Mouse (Mus musculus) cerebellum, postnatal 4 days (tissue): Measurements from ENCODE around the gene Vmn1r8.
"Not testable (repeated sequence)": the region's sequence is repeated elsewhere in the genome, so short reads cannot be mapped to it uniquely, and the experiment has no call there.

Source experiments
- DNase-seq, 2 experiments: peaks; one replicate each; pipeline ENCODE4 v3.0.0; 2022; ENCODE audit warnings: low spot score in 2 of 2, mixed read lengths in 1 of 2

Vmn1r8 gene

GRCm38 (mm10) chr6:57031984-57032383 is at the start of gene Vmn1r8:
Gene Vmn1r8, plus strand, starts transcription at chr6:57032284.
- DNase-seq: no peak

- no peak for DNase-seq
These were observed 35.1 kb upstream of the Vmn1r8 start, which contains the start of gene Vmn1r6 for GRCm38 (mm10) chr6:56996943-56997342. Gene Vmn1r6, plus strand, starts transcription at chr6:56997243.

DNA sequence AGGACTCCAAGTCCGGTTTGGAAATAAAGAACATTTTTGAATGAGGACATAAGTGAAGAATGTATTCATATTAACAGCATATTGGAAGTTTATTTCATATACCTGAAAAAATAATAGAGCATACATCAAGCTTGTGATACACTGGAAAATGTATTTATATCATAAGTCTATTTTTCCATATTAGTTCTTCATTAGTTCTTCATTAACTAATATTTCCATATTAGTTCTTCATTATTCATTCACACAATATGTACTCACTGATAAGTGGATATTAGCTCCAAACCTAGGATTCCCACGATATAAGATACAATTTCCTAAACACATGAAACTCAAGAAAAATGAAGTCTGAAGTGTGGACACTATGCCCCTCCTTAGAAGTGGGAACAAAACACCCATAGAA is 6.9 kb upstream of the Vmn1r8 start, which contains the start of gene Vmn1r7:
Vmn1r7 (minus strand) TSS at position 101 of the 400 bp plus-strand sequence.
- DNase-seq: not testable (repeated sequence)

- no peak for DNase-seq
These were observed 2.6 kb downstream of the Vmn1r8 start for GRCm38 (mm10) chr6:57034674-57035073.

GRCm38 (mm10) chr6:57063730-57064129 is 31.6 kb downstream of the Vmn1r8 start:
- DNase-seq: no peak

- DNase-seq: no peak
These were observed 34.4 kb downstream of the Vmn1r8 start, which contains the start of gene Vmn1r9 for GRCm38 (mm10) chr6:57066487-57066886. Gene Vmn1r9, plus strand, starts transcription at chr6:57066787.
